Mouse (Mus musculus) embryo, embryonic 10.5 days (tissue): ENCODE measurements around the gene Stk11.

Source experiments
- DNase-seq: peaks from one replicate; pipeline ENCODE4 v3.0.0-alpha.2; 2015; ENCODE audit warnings: low spot score

Stk11 gene

GRCm38 (mm10) chr10:80131316-80131951 is 15.8 kb downstream of the Stk11 start:
- DNase-seq: peak; percentile 74

- peak; percentile 42 for DNase-seq
Observed at GRCm38 (mm10) chr10:80131952-80132350, 16.3 kb downstream of the Stk11 start.

- DNase-seq: no peak
Observed at GRCm38 (mm10) chr10:80133226-80133849, 17.7 kb downstream of the Stk11 start.

GRCm38 (mm10) chr10:80134421-80134820 is 18.8 kb downstream of the Stk11 start:
- no peak for DNase-seq

GRCm38 (mm10) chr10:80135161-80135560 is 19.6 kb downstream of the Stk11 start:
- no peak for DNase-seq

- no peak for DNase-seq
Observed at GRCm38 (mm10) chr10:80135641-80136040, 20.0 kb downstream of the Stk11 start.

GRCm38 (mm10) chr10:80136179-80136951 is 20.8 kb downstream of the Stk11 start:
- DNase-seq: no peak

- no peak for DNase-seq
Observed at GRCm38 (mm10) chr10:80136952-80137625, 21.5 kb downstream of the Stk11 start.

- DNase-seq: no peak
Observed at GRCm38 (mm10) chr10:80137626-80138552, 22.3 kb downstream of the Stk11 start.

GRCm38 (mm10) chr10:80138553-80139438 is 23.2 kb downstream of the Stk11 start, which contains the start of gene Atp5d:
Gene Atp5d (plus strand): TSS chr10:80138632.
- DNase-seq: peak; percentile 75

GRCm38 (mm10) chr10:80139439-80139775 is 23.8 kb downstream of the Stk11 start:
- DNase-seq: no peak

GRCm38 (mm10) chr10:80139975-80140665 is 24.5 kb downstream of the Stk11 start:
- DNase-seq: no peak

- DNase-seq: no peak
Observed at GRCm38 (mm10) chr10:80140666-80141035, 25.0 kb downstream of the Stk11 start, which contains the start of gene Cbarp. Gene Cbarp (minus strand): TSS chr10:80140835.

- peak; percentile 94 for DNase-seq
Observed at GRCm38 (mm10) chr10:80141243-80141642, 25.6 kb downstream of the Stk11 start.

GRCm38 (mm10) chr10:80141786-80142529 is 26.4 kb downstream of the Stk11 start:
- DNase-seq: peak; percentile 100

GRCm38 (mm10) chr10:80142530-80142925 is 26.9 kb downstream of the Stk11 start:
- no peak for DNase-seq

- DNase-seq: no peak
Observed at GRCm38 (mm10) chr10:80143664-80144063, 28.1 kb downstream of the Stk11 start.

- DNase-seq: no peak
Observed at GRCm38 (mm10) chr10:80144159-80144558, 28.6 kb downstream of the Stk11 start.
